Mouse (Mus musculus) cerebellum, adult 18-20 months (tissue): Measurements from ENCODE around the gene Cdkn1b.

Experiments
- DNase-seq, 2 experiments: peaks; one replicate each; pipeline ENCODE4 v3.0.0; 2021

The Cdkn1b gene

GRCm38 (mm10) chr6:134930383-134930782 lies 10.2 kb downstream of the Cdkn1b start:
- no peak for DNase-seq

GRCm38 (mm10) chr6:134931146-134931545 lies 10.9 kb downstream of the Cdkn1b start:
- DNase-seq, result no peak

GRCm38 (mm10) chr6:134932486-134933206 lies 12.4 kb downstream of the Cdkn1b start:
- no peak for DNase-seq

GRCm38 (mm10) chr6:134933207-134933558 lies 13.0 kb downstream of the Cdkn1b start:
- DNase-seq, result no peak

GRCm38 (mm10) chr6:134934305-134934704 lies 14.1 kb downstream of the Cdkn1b start:
- no peak for DNase-seq

- no peak for DNase-seq
Measured at GRCm38 (mm10) chr6:134939781-134940180, 19.6 kb downstream of the Cdkn1b start.

- no peak for DNase-seq
Measured at GRCm38 (mm10) chr6:134943759-134944407, 23.7 kb downstream of the Cdkn1b start.

- no peak for DNase-seq
Measured at GRCm38 (mm10) chr6:134946054-134946453, 25.9 kb downstream of the Cdkn1b start.

- DNase-seq, result no peak
Measured at GRCm38 (mm10) chr6:134946858-134947257, 26.7 kb downstream of the Cdkn1b start.

- DNase-seq, result peak; percentile 68 to 81
Measured at GRCm38 (mm10) chr6:134947311-134948087, 27.3 kb downstream of the Cdkn1b start.

- DNase-seq, result no peak
Measured at GRCm38 (mm10) chr6:134948522-134949061, 28.4 kb downstream of the Cdkn1b start.

GRCm38 (mm10) chr6:134949241-134949640 lies 29.0 kb downstream of the Cdkn1b start:
- no peak for DNase-seq

GRCm38 (mm10) chr6:134951364-134951763 lies 31.2 kb downstream of the Cdkn1b start:
- no peak for DNase-seq

- peak in 1 of 2 experiments; percentile 19 for DNase-seq
Measured at GRCm38 (mm10) chr6:134953976-134954375, 33.8 kb downstream of the Cdkn1b start.

- DNase-seq, result no peak
Measured at GRCm38 (mm10) chr6:134956388-134956787, 36.2 kb downstream of the Cdkn1b start.

GRCm38 (mm10) chr6:134961286-134961685 lies 41.1 kb downstream of the Cdkn1b start:
- no peak for DNase-seq

- no peak for DNase-seq
Measured at GRCm38 (mm10) chr6:134961858-134962517, 41.8 kb downstream of the Cdkn1b start.

- DNase-seq, result no peak
Measured at GRCm38 (mm10) chr6:134962518-134962893, 42.3 kb downstream of the Cdkn1b start.

GRCm38 (mm10) chr6:134963910-134964309 lies 43.7 kb downstream of the Cdkn1b start:
- DNase-seq, result no peak

- DNase-seq, result no peak
Measured at GRCm38 (mm10) chr6:134966681-134967080, 46.5 kb downstream of the Cdkn1b start.

GRCm38 (mm10) chr6:134968326-134968725 lies 48.1 kb downstream of the Cdkn1b start:
- no peak for DNase-seq

GRCm38 (mm10) chr6:134969498-134969897 lies 49.3 kb downstream of the Cdkn1b start:
- DNase-seq, result no peak

- DNase-seq, result no peak
Measured at GRCm38 (mm10) chr6:134972096-134972495, 51.9 kb downstream of the Cdkn1b start.
